Mouse (Mus musculus) subcutaneous adipose tissue, adult 2 months (tissue): Measurements from ENCODE around the gene Rnf222. TPM values are rescaled to one million over a fixed set of nuclear protein-coding genes. Genes with fewer than 3 reads are reported as not detected.

Source experiments
- polyA plus RNA-seq: library from polyadenylated mRNA; depleted of rRNA; stranded (reverse); fragments of >200 nt; gene quantifications from 2 replicates; pipeline ENCODE4 v1.2.3, GENCODE M21; 2012; ENCODE audit warnings: low replicate concordance; rRNA removed

The Rnf222 gene
- polyA plus RNA-seq, result not detected in 2 replicates

DNA sequence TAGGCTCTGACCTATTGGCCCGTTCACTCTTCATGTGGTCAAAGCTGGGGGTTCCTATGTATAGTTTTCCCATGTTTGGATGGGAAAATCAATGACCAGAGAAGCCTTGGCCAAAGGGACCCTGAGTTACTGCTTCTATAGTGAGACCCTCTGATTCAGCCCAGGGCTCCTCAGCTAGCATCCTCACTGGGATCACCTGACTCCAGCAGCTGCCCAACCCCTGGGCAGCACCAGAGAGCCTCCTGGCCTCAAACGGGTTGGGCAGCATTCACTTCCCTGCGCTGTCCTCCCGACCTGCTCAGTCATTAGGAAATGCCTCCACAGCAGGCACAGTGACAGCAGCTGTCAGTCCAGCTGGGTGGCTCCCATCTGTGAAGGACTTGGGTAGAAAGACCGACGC, at the start of gene Rnf222:
Rnf222 (plus strand) TSS at position 301 of the 400 bp plus-strand sequence.

DNA sequence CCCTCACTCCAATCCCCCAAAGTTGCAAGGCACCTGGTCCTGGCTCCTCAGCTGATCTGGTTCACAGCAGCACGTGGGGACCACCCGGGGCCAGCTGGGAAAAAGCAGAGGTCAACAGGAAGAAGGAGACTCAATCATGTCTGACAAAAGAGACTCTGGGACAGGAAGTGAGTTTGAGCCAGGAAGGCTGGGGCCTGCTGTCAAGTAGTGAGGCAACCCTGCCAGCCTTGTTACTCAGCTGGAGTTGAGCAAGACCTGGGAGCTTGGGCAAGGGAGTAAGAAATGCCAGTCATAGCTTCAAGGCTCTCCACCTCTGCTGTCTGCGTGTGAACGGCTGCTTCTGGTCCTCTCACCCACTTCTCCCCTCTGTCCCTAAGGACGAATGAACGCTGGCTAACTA, 16.6 kb upstream of the Rnf222 start, which contains the start of gene Ndel1:
Ndel1 (minus strand) TSS at position 111 of the 400 bp plus-strand sequence.

DNA sequence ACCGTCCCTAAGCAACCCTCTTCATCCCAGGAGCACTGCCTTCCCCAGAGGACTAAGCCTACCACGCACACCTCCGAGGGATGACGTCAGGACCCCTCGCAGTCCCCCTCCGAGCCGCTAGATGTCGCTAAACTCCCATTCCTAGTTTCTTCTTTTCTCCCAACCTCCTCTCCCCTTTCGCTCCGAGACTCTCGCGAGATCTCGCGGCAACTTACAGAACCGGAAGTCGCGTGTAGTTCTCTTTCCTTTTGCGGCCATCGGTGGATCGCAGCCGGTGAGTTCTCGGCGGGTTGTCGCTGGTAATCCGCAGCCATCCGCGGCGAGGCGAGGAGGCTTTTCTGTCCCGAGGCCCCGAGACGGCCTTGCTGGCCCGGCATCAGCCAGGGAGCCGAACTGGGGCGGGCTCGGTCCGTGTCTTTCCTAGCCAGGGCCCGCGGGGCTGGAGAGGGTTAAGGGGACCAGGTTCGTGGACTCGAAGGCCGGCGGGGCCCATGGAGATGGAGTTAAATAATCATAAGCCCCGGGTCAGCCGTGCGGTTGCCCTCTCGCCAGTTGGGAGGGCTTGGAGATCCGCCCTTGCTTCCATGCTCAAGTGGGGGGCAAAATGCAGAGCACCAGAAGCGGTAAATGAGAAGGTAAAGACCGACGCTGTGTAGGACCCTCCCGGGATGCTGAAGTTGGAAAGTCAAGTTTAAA, 13.1 kb downstream of the Rnf222 start, which contains the start of gene Rpl26:
Rpl26 (plus strand) TSS at position 233 of the 696 bp plus-strand sequence.

DNA sequence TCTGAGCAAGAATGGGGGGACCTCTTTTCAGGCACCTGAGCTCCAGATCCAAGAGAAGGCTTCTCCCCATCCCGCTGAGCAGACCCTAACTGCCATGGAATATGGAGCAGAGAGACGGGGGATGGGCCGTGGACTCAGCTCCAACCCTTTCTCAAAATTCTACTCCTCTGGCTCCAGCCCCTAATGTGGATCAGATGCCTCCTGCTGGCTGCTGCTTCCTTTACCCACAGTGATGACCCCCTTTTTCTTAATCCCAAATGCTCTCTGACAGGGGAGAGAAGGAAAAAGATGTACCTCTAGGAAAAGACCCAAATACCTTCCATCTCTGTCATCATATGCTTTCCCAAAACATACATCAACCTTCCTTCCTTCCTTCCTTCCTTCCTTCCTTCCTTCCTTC, 38.6 kb downstream of the Rnf222 start, which contains the start of gene Odf4:
Odf4 (minus strand) TSS at position 101 of the 400 bp plus-strand sequence.

Other genes with a start within 250 kb of the Rnf222 start
- gene Myh10, start 197.0 kb upstream of the Rnf222 start, polyA plus RNA-seq, result 24.0 and 97.6 TPM in 2 replicates
- 72.8 and 73.3 TPM in 2 replicates for gene Ndel1, start 16.7 kb upstream of the Rnf222 start, polyA plus RNA-seq
- gene Rpl26, start 13.0 kb downstream of the Rnf222 start, polyA plus RNA-seq, result 1,054 and 2,025 TPM in 2 replicates
- gene Odf4, start 38.5 kb downstream of the Rnf222 start, polyA plus RNA-seq, result 0.24 and 0.30 TPM in 2 replicates
- 51.6 and 87.1 TPM in 2 replicates for gene Arhgef15, start 68.9 kb downstream of the Rnf222 start, polyA plus RNA-seq
- 56.5 and 113 TPM in 2 replicates for gene Slc25a35, start 79.6 kb downstream of the Rnf222 start, polyA plus RNA-seq
- 21.1 and 40.6 TPM in 2 replicates for gene Rangrf, start 86.6 kb downstream of the Rnf222 start, polyA plus RNA-seq
- gene Pfas, start 119.9 kb downstream of the Rnf222 start, polyA plus RNA-seq, result 10.0 and 25.2 TPM in 2 replicates
- gene Ctc1, start 127.4 kb downstream of the Rnf222 start, polyA plus RNA-seq, result 28.6 and 48.0 TPM in 2 replicates
- gene Aurkb, start 157.1 kb downstream of the Rnf222 start, polyA plus RNA-seq, result 4.3 and 22.5 TPM in 2 replicates
- gene Borcs6, start 171.2 kb downstream of the Rnf222 start, polyA plus RNA-seq, result 16.4 and 22.0 TPM in 2 replicates
- gene Tmem107, start 182.3 kb downstream of the Rnf222 start, polyA plus RNA-seq, result 15.9 and 42.3 TPM in 2 replicates
- 99.7 and 132 TPM in 2 replicates for gene Vamp2, start 199.9 kb downstream of the Rnf222 start, polyA plus RNA-seq
- gene Per1, start 206.7 kb downstream of the Rnf222 start, polyA plus RNA-seq, result 20.2 and 56.0 TPM in 2 replicates
- 0.14 and 0.26 TPM in 2 replicates for gene Hes7, start 231.9 kb downstream of the Rnf222 start, polyA plus RNA-seq
- 0.90 and 2.0 TPM in 2 replicates for gene 9130213A22Rik, start 234.0 kb downstream of the Rnf222 start, polyA plus RNA-seq
- gene Aloxe3, start 237.3 kb downstream of the Rnf222 start, polyA plus RNA-seq, result 0.44 and 1.8 TPM in 2 replicates